Mouse (Mus musculus) brain, embryonic 14.5 days (tissue): ENCODE data around the gene Pla2g4e. TPM values are rescaled to one million over a fixed set of nuclear protein-coding genes. Genes with fewer than 3 reads are reported as not detected.

Experiments
- DNase-seq: peaks from one replicate; pipeline ENCODE4 v3.0.0-alpha.2; 2011; ENCODE audit warnings: low read depth
- CTCF ChIP-seq: fragments of 200-500 bp; IDR thresholded peaks from 2 replicates; pipeline ENCODE4 v1.5.1; 2012; ENCODE audit warnings: inconsistent platforms, mild to moderate bottlenecking, moderate library complexity, borderline replicate concordance; ENCODE audit not compliant: insufficient read depth, insufficient read length; ENCODE audit errors: extremely low read depth
- POLR2A ChIP-seq: fragments of 200-500 bp; IDR thresholded peaks from 2 replicates; pipeline ENCODE4 v1.6.1; 2012; ENCODE audit warnings: mild to moderate bottlenecking, inconsistent platforms, borderline replicate concordance; ENCODE audit not compliant: poor library complexity, insufficient read depth, insufficient read length, severe bottlenecking; ENCODE audit errors: extremely low read depth
- polyA plus RNA-seq: library from polyadenylated mRNA; depleted of rRNA; stranded (reverse); fragments of >200 nt; gene quantifications from 2 replicates; pipeline ENCODE4 v1.2.3, GENCODE M21; 2012; rRNA removed

Pla2g4e gene
- polyA plus RNA-seq = 4.1 and 4.5 TPM in 2 replicates

GRCm38 (mm10) chr2:120244679-120245420, at the start of gene Pla2g4e:
Gene Pla2g4e (minus strand): TSS chr2:120245335.
- DNase-seq = peak; percentile 79
- peak; percentile 16; the same call in 1 of the 2 replicates for TF ChIP-seq POLR2A
- TF ChIP-seq CTCF = no peak

GRCm38 (mm10) chr2:120291471-120292078, 46.4 kb upstream of the Pla2g4e start:
- DNase-seq = no peak
- TF ChIP-seq CTCF = no peak
- no peak for TF ChIP-seq POLR2A

GRCm38 (mm10) chr2:120288995-120289394, 43.9 kb upstream of the Pla2g4e start, which contains the start of gene Pla2g4d:
Gene Pla2g4d (minus strand): TSS chr2:120289197.
- DNase-seq = no peak
- TF ChIP-seq POLR2A (no peak), CTCF (no peak)

GRCm38 (mm10) chr2:120288401-120288800, 43.3 kb upstream of the Pla2g4e start:
- TF ChIP-seq CTCF = no peak
- TF ChIP-seq POLR2A = no peak
- no peak for DNase-seq

GRCm38 (mm10) chr2:120285639-120286038, 40.5 kb upstream of the Pla2g4e start:
- TF ChIP-seq CTCF (no peak), POLR2A (no peak)
- DNase-seq = no peak

- TF ChIP-seq POLR2A = no peak
- TF ChIP-seq CTCF = no peak
- DNase-seq = no peak
These were observed 39.6 kb upstream of the Pla2g4e start for GRCm38 (mm10) chr2:120284705-120285104.

GRCm38 (mm10) chr2:120284094-120284493, 39.0 kb upstream of the Pla2g4e start:
- TF ChIP-seq POLR2A = no peak
- no peak for TF ChIP-seq CTCF
- DNase-seq = no peak

- no peak for TF ChIP-seq CTCF
- no peak for TF ChIP-seq POLR2A
- DNase-seq = no peak
These were observed 38.4 kb upstream of the Pla2g4e start for GRCm38 (mm10) chr2:120283550-120283949.

- TF ChIP-seq POLR2A (no peak), CTCF (peak; percentile 13; the same call in 1 of the 2 replicates)
- no peak for DNase-seq
These were observed 36.1 kb upstream of the Pla2g4e start for GRCm38 (mm10) chr2:120281221-120281620.

- TF ChIP-seq CTCF (peak; percentile 90), POLR2A (no peak)
- peak; percentile 64 for DNase-seq
These were observed 34.8 kb upstream of the Pla2g4e start for GRCm38 (mm10) chr2:120279961-120280360.

- no peak for DNase-seq
- TF ChIP-seq POLR2A = no peak
- no peak for TF ChIP-seq CTCF
These were observed 31.8 kb upstream of the Pla2g4e start for GRCm38 (mm10) chr2:120276951-120277350.

- peak; percentile 28 for DNase-seq
- TF ChIP-seq POLR2A = no peak
- TF ChIP-seq CTCF = peak; percentile 45; the same call in 1 of the 2 replicates
These were observed 23.5 kb upstream of the Pla2g4e start for GRCm38 (mm10) chr2:120268635-120269034.

- no peak for TF ChIP-seq POLR2A
- peak; percentile 16; the same call in 1 of the 2 replicates for TF ChIP-seq CTCF
- DNase-seq = peak; percentile 20
These were observed 20.4 kb upstream of the Pla2g4e start for GRCm38 (mm10) chr2:120265523-120265922.
